Mouse (Mus musculus): ENCODE measurements around the gene Ptprm. TPM values are rescaled to one million over a fixed set of nuclear protein-coding genes. Genes with fewer than 3 reads are reported as not detected.

Gene Ptprm
- polyA plus RNA-seq, 1 experiment = not detected

- H3K4me3 ChIP-seq (ENCODE audit: insufficient read depth, low read depth, low read length) = no peak overlapping the region
- 82% methylated on average over 7 of the region's 7 CpGs for WGBS
These were observed 235.4 kb downstream of the Ptprm start for GRCm38 (mm10) chr17:67118676-67119340.

GRCm38 (mm10) chr17:67114842-67115241, 239.4 kb downstream of the Ptprm start:
- WGBS = 83% methylated on average over 2 of the region's 2 CpGs
- TF ChIP-seq CTCF (IDR thresholded peaks at IDR 0.05; ENCODE audit: insufficient read depth, low read depth, low read length) = no peak
- no peak overlapping the region for H3K4me3 ChIP-seq (ENCODE audit: insufficient read depth, low read depth, low read length)
- H3K27ac ChIP-seq (ENCODE audit: insufficient read depth, low read depth, low read length) = no peak overlapping the region
- H3K4me1 ChIP-seq (ENCODE audit: control insufficient read depth, insufficient read depth, low read length) = peaks cover 3% of the 10 kb centered on the region

More at GRCm38 (mm10) chr17:67118676-67119340, 235.4 kb downstream of the Ptprm start:
- 0 out of 2 replicates have a peak, but pooled peaks cover 5% of the 10 kb centered on the region for H3K4me1 ChIP-seq (ENCODE audit: control insufficient read depth, insufficient read depth, low read length)
- TF ChIP-seq CTCF (IDR thresholded peaks at IDR 0.05; ENCODE audit: insufficient read depth, low read depth, low read length) (no peak), POLR2A (IDR thresholded peaks at IDR 0.05; ENCODE audit: insufficient read depth, low read depth, low read length) (no peak)
- H3K27ac ChIP-seq (ENCODE audit: insufficient read depth, low read depth, low read length) = no peak overlapping the region

GRCm38 (mm10) chr17:67112679-67113078, 241.6 kb downstream of the Ptprm start:
- TF ChIP-seq POLR2A (IDR thresholded peaks at IDR 0.05; ENCODE audit: insufficient read depth, low read depth, low read length) (no peak), CTCF (IDR thresholded peaks at IDR 0.05; ENCODE audit: insufficient read depth, low read depth, low read length) (no peak)
- H3K27ac ChIP-seq (ENCODE audit: insufficient read depth, low read depth, low read length) = no peak overlapping the region
- WGBS = 83% methylated on average over 3 of the region's 3 CpGs
- H3K4me3 ChIP-seq (ENCODE audit: insufficient read depth, low read depth, low read length) = no peak overlapping the region
- H3K4me1 ChIP-seq (ENCODE audit: control insufficient read depth, insufficient read depth, low read length) = peaks cover 3% of the 10 kb centered on the region

- Histone ChIP-seq H3K4me3 (ENCODE audit: insufficient read depth, low read depth, low read length) (no peak overlapping the region), H3K27ac (ENCODE audit: insufficient read depth, low read depth, low read length) (no peak overlapping the region), H3K4me1 (ENCODE audit: control insufficient read depth, insufficient read depth, low read length) (peaks cover 3% of the 10 kb centered on the region)
- TF ChIP-seq POLR2A (IDR thresholded peaks at IDR 0.05; ENCODE audit: insufficient read depth, low read depth, low read length) = no peak
- WGBS = 80% methylated on average over 2 of the region's 2 CpGs
These were observed 248.1 kb downstream of the Ptprm start for GRCm38 (mm10) chr17:67106176-67106575.

GRCm38 (mm10) chr17:67102051-67102450, 252.2 kb downstream of the Ptprm start:
- TF ChIP-seq CTCF (IDR thresholded peaks at IDR 0.05; ENCODE audit: insufficient read depth, low read depth, low read length) (no peak), POLR2A (IDR thresholded peaks at IDR 0.05; ENCODE audit: insufficient read depth, low read depth, low read length) (no peak)
- Histone ChIP-seq H3K4me3 (ENCODE audit: insufficient read depth, low read depth, low read length) (no peak overlapping the region), H3K4me1 (ENCODE audit: control insufficient read depth, insufficient read depth, low read length) (no peaks in the 10 kb centered on the region; the same call in 1 of the 2 replicates), H3K27ac (ENCODE audit: insufficient read depth, low read depth, low read length) (no peak overlapping the region)
- WGBS = 67% methylated on average over 6 of the region's 6 CpGs

GRCm38 (mm10) chr17:67090997-67091396, 263.3 kb downstream of the Ptprm start:
- TF ChIP-seq POLR2A (IDR thresholded peaks at IDR 0.05; ENCODE audit: insufficient read depth, low read depth, low read length) (no peak), CTCF (IDR thresholded peaks at IDR 0.05; ENCODE audit: insufficient read depth, low read depth, low read length) (no peak)
- no peak overlapping the region for H3K27ac ChIP-seq (ENCODE audit: insufficient read depth, low read depth, low read length)

GRCm38 (mm10) chr17:67090153-67090552, 264.1 kb downstream of the Ptprm start:
- TF ChIP-seq CTCF (IDR thresholded peaks at IDR 0.05; ENCODE audit: insufficient read depth, low read depth, low read length) (no peak), POLR2A (IDR thresholded peaks at IDR 0.05; ENCODE audit: insufficient read depth, low read depth, low read length) (no peak)
- WGBS = 65% methylated on average over 7 of the region's 7 CpGs
- 0 out of 2 replicates have a peak overlapping the region, but pooled peaks have one; percentile 14 for H3K27ac ChIP-seq (ENCODE audit: insufficient read depth, low read depth, low read length)
- H3K4me3 ChIP-seq (ENCODE audit: insufficient read depth, low read depth, low read length) = no peak overlapping the region
- peaks cover 10% of the 10 kb centered on the region for H3K4me1 ChIP-seq (ENCODE audit: control insufficient read depth, insufficient read depth, low read length)

More at GRCm38 (mm10) chr17:67090997-67091396, 263.3 kb downstream of the Ptprm start:
- WGBS = 49% methylated on average over 5 of the region's 5 CpGs
- peaks cover 10% of the 10 kb centered on the region for H3K4me1 ChIP-seq (ENCODE audit: control insufficient read depth, insufficient read depth, low read length)
- H3K4me3 ChIP-seq (ENCODE audit: insufficient read depth, low read depth, low read length) = no peak overlapping the region

- 75% methylated on average over 3 of the region's 3 CpGs for WGBS
- Histone ChIP-seq H3K27ac (ENCODE audit: insufficient read depth, low read depth, low read length) (no peak overlapping the region), H3K4me1 (ENCODE audit: control insufficient read depth, insufficient read depth, low read length) (peaks cover 10% of the 10 kb centered on the region), H3K4me3 (ENCODE audit: insufficient read depth, low read depth, low read length) (no peak overlapping the region)
- TF ChIP-seq POLR2A (IDR thresholded peaks at IDR 0.05; ENCODE audit: insufficient read depth, low read depth, low read length) (no peak), CTCF (IDR thresholded peaks at IDR 0.05; ENCODE audit: insufficient read depth, low read depth, low read length) (no peak)
These were observed 264.6 kb downstream of the Ptprm start for GRCm38 (mm10) chr17:67089611-67090010.

GRCm38 (mm10) chr17:67087585-67087984, 266.7 kb downstream of the Ptprm start:
- no peak overlapping the region for H3K27ac ChIP-seq (ENCODE audit: insufficient read depth, low read depth, low read length)
- peaks cover 10% of the 10 kb centered on the region for H3K4me1 ChIP-seq (ENCODE audit: control insufficient read depth, insufficient read depth, low read length)
- no peak for TF ChIP-seq POLR2A (IDR thresholded peaks at IDR 0.05; ENCODE audit: insufficient read depth, low read depth, low read length)
- peak; percentile 27; the same call in 1 of the 2 replicates for TF ChIP-seq CTCF (IDR thresholded peaks at IDR 0.05; ENCODE audit: insufficient read depth, low read depth, low read length)
- 64% methylated on average over 5 of the region's 5 CpGs for WGBS
- H3K4me3 ChIP-seq (ENCODE audit: insufficient read depth, low read depth, low read length) = no peak overlapping the region
